In the genomic region with DNA sequence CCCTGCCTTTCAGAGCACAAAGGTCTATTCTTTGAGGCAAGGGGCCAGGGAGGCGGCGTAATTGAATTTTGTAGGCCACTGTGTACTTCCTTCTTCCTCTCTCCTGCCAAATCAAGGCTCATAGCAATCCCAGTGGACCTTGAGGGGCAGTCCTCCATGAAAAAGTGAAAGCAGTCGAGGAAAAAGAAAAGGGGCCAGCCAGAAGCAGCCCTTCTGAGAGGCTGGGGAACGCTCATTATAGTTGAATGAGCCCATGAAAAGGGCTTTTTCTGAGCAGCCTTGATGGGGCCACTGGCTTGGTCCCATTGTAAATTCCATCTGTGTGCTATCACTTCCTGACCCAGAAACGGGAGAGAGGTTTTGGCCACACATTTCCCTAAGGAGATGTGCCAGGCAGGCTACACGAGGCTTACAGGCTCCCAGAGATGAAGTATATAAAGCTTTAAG, we compare ENCODE assay signal across 9 mouse cellular contexts. TPM values are rescaled to one million over a fixed set of nuclear protein-coding genes. Genes with fewer than 3 reads are reported as not detected.
DNase-seq lines count a peak whose midpoint lies in the region; ATAC-seq and TF ChIP-seq lines count a peak whose summit lies in the region.
"Had no signal": no experiment of that assay in that cellular context is flagged by ENCODE, and none has a peak within 500 bp of the region (broad histone marks: within the 10 kb centered on the region; RNA-seq: fewer than 3 reads in every experiment).

No protein-coding gene starts in this region.

- H3K27me3 ChIP-seq in forebrain, embryonic 15.5 days, result no peaks in the 10 kb centered on the region
- H3K27me3 ChIP-seq: Patski had no signal

- ATAC-seq in forebrain, embryonic 15.5 days (replicated peaks), result peak; percentile 92
- ATAC-seq in monocyte, adult 5-6 weeks (replicated peaks; ENCODE audit: insufficient number of reproducible peaks, low FRiP score, low TSS enrichment, poor library complexity, severe bottlenecking), result no peak
- ATAC-seq: Patski had no signal

- 6% methylated on average over 6 of the region's 6 CpGs for WGBS in forebrain, embryonic 15.5 days

- no peaks in the 10 kb centered on the region for H3K9me3 ChIP-seq in ES-E14 (ENCODE audit: control insufficient read depth, insufficient read depth, low read depth, low read length)
- H3K9me3 ChIP-seq in forebrain, embryonic 15.5 days, result no peaks in the 10 kb centered on the region

- no peak for DNase-seq in ES-E14 (ENCODE audit: low read depth, low spot score)
- DNase-seq in cerebellum, adult 18-20 months, result peak; percentile 40 to 51
- DNase-seq in heart, postnatal 10 days, result peak; percentile 86 to 87
- peak; percentile 78 to 84 for DNase-seq in kidney, postnatal 25 days
- peak; percentile 59 for DNase-seq in lung, postnatal 36 days
- peak; percentile 75 for DNase-seq in skeletal muscle tissue, adult 2 months (ENCODE audit: low read depth, low spot score)

- in situ Hi-C loops in ES-E14 (cut with MboI; ENCODE audit: low sequenced_read_pairs in 2 of 2, unreplicated experiment in 2 of 2), result loop anchor here (25.0 kb wide), 1 partner anchor 300 kb away; no protein-coding TSS in a partner anchor

- no peak overlapping the region for H3K9ac ChIP-seq in ES-E14 (ENCODE audit: insufficient read depth, low read depth, low read length, poor library complexity, severe bottlenecking)
- no peak overlapping the region for H3K9ac ChIP-seq in forebrain, embryonic 15.5 days (replicated peaks)

- no peaks in the 10 kb centered on the region for H3K36me3 ChIP-seq in ES-E14 (ENCODE audit: control insufficient read depth, insufficient read depth, low read length, poor library complexity, severe bottlenecking)
- H3K36me3 ChIP-seq in forebrain, embryonic 15.5 days, result no peaks in the 10 kb centered on the region

- intact Hi-C loops in heart, postnatal 10 days (cut with DNase I), result no loop called here

- no peak overlapping the region for H3K27ac ChIP-seq in ES-E14 (ENCODE audit: insufficient read depth, low read depth, low read length, poor library complexity, severe bottlenecking)
- peak overlapping the region; percentile 81 for H3K27ac ChIP-seq in forebrain, embryonic 15.5 days (replicated peaks)

- H3K4me1 ChIP-seq in ES-E14 (ENCODE audit: control insufficient read depth in 2 of 2, insufficient read depth in 2 of 2, low read length in 2 of 2, poor library complexity in 1 of 2), result no peaks in the 10 kb centered on the region
- peaks cover 32% of the 10 kb centered on the region for H3K4me1 ChIP-seq in forebrain, embryonic 15.5 days

- no peak overlapping the region for H3K4me3 ChIP-seq in ES-E14 (ENCODE audit: insufficient read depth in 1 of 2, low read depth in 1 of 2, low read length in 2 of 2, poor library complexity in 1 of 2, severe bottlenecking in 1 of 2)
- no peak overlapping the region for H3K4me3 ChIP-seq in forebrain, embryonic 15.5 days

- H3K4me2 ChIP-seq in forebrain, embryonic 15.5 days (replicated peaks), result no peak overlapping the region

TF ChIP-seq in ES-E14, 5 proteins besides CTCF, POLR2A, EP300 and RAD21:
- TF ChIP-seq MAFK (IDR thresholded peaks at IDR 0.05; ENCODE audit: insufficient read depth, low read depth, low read length) (no peak), ZNF384 (IDR thresholded peaks at IDR 0.05; ENCODE audit: low read depth, low read length) (peak; percentile 41; the same call in 1 of the 2 replicates), CHD2 (IDR thresholded peaks at IDR 0.05; ENCODE audit: low read depth, low read length) (no peak)

RNA-seq across cellular contexts. Expression of gene Thumpd3, which starts 33.5 kb away (rescaled TPM):
- total RNA-seq in ES-E14 (2012; rRNA removed), result 52.9 and 63.6 TPM in 2 replicates
- 55.5 and 60.7 TPM in 2 replicates for polyA plus RNA-seq in forebrain, embryonic 15.5 days (2015; fragmentation: Nextera tagmentation; extraction: Ambion mirVana)
- total RNA-seq in heart, postnatal 10 days (2021), result 10 to 100 TPM; 20.3 to 21.8 TPM
- total RNA-seq in monocyte, adult 5-6 weeks (2017), result 43.8 to 77.0 TPM (median 65.1 TPM) in 3 replicates
